Mouse (Mus musculus) CH12.LX (cell line): ENCODE results near the gene 3830406C13Rik.
"Not testable (repeated sequence)": the region's sequence is repeated elsewhere in the genome, so short reads cannot be mapped to it uniquely, and the experiment has no call there.

Experiments
- CTCF ChIP-seq, 2 experiments: IDR thresholded peaks in 1 of 2; conservative IDR thresholded peaks in 1 of 2; 2 replicates each; pipeline ENCODE4 v1.5.1; 2011 to 2012; ENCODE audit warnings: low read depth in 2 of 2, low read length in 2 of 2, improper control_type of control experiment in 1 of 2, inconsistent platforms in 1 of 2, mild to moderate bottlenecking in 1 of 2, moderate library complexity in 1 of 2
- ELF1 ChIP-seq: IDR thresholded peaks from 2 replicates; pipeline ENCODE4 v1.6.1; 2014; ENCODE audit warnings: low read depth, mild to moderate bottlenecking, inconsistent platforms, low read length, improper control_type of control experiment
- JUND ChIP-seq: conservative IDR thresholded peaks from 2 replicates; pipeline ENCODE4 v1.6.1; 2011; ENCODE audit warnings: low read depth, low read length, improper control_type of control experiment
- KAT2A ChIP-seq: IDR thresholded peaks from 2 replicates; pipeline ENCODE4 v1.6.1; 2012; ENCODE audit warnings: low read length, improper control_type of control experiment, inconsistent platforms; ENCODE audit not compliant: insufficient replicate concordance
- MAX ChIP-seq: IDR thresholded peaks from 2 replicates; pipeline ENCODE4 v1.6.1; 2011; ENCODE audit warnings: low read length, improper control_type of control experiment
- MXI1 ChIP-seq: IDR thresholded peaks from 2 replicates; pipeline ENCODE4 v1.6.1; 2011; ENCODE audit warnings: mild to moderate bottlenecking, low read depth, low read length, improper control_type of control experiment
- NELFE ChIP-seq: IDR thresholded peaks from 2 replicates; pipeline ENCODE4 v1.6.1; 2011; ENCODE audit warnings: low read depth, low read length, improper control_type of control experiment
- POLR2A ChIP-seq: IDR thresholded peaks from 2 replicates; pipeline ENCODE4 v1.6.1; 2011; ENCODE audit warnings: low read depth, mild to moderate bottlenecking, improper control_type of control experiment, low read length
- TCF12 ChIP-seq: IDR thresholded peaks from 2 replicates; pipeline ENCODE4 v1.6.1; 2014; ENCODE audit warnings: low read depth, mild to moderate bottlenecking, inconsistent platforms, low read length, improper control_type of control experiment
- ZNF384 ChIP-seq: IDR thresholded peaks from 2 replicates; pipeline ENCODE4 v1.6.1; 2012; ENCODE audit warnings: low read depth, low read length, improper control_type of control experiment, inconsistent platforms

- not testable (repeated sequence) for TF ChIP-seq CTCF (conservative IDR thresholded peaks at IDR 0.05 in 1 of 2, IDR thresholded peaks at IDR 0.05 in 1 of 2; ENCODE audit: low read depth in 2 of 2, low read length in 2 of 2); NELFE; ELF1; POLR2A; TCF12; ZNF384; JUND; KAT2A; MAX; MXI1
These were observed 5.8 kb downstream of the 3830406C13Rik start for GRCm38 (mm10) chr14:12289747-12290146.
